Mouse (Mus musculus) neural tube, embryonic 13.5 days (tissue): ENCODE results near the gene Gfod2. TPM values are rescaled to one million over a fixed set of nuclear protein-coding genes. Genes with fewer than 3 reads are reported as not detected.

ENCODE experiments used
- ATAC-seq: fragments of 200-750 bp; cut with Nextera tagmentation; 2 replicates; pipeline ENCODE4 v1.8.0; 2017; ENCODE audit warnings: low read depth, mild to moderate bottlenecking, moderate TSS enrichment, moderate library complexity
- H3K27ac ChIP-seq: fragments of 300-500 bp; sonication (generic); replicated peaks from 2 replicates; pipeline ENCODE4 v1.5.1; 2015; ENCODE audit warnings: moderate library complexity, mild to moderate bottlenecking, inconsistent platforms
- H3K27me3 ChIP-seq: fragments of 300-500 bp; sonication (generic); 2 replicates; pipeline ENCODE4 v1.6.1; 2015; ENCODE audit warnings: mild to moderate bottlenecking, inconsistent platforms
- H3K36me3 ChIP-seq: fragments of 300-500 bp; sonication (generic); 2 replicates; pipeline ENCODE4 v1.6.1; 2015; ENCODE audit warnings: mild to moderate bottlenecking, inconsistent platforms
- H3K4me1 ChIP-seq: fragments of 300-500 bp; sonication (generic); replicated peaks from 2 replicates; pipeline ENCODE4 v1.6.1; 2015; ENCODE audit warnings: inconsistent platforms
- H3K4me2 ChIP-seq: fragments of 300-500 bp; sonication (generic); 2 replicates; pipeline ENCODE4 v1.6.1; 2015; ENCODE audit warnings: inconsistent platforms, mild to moderate bottlenecking, moderate library complexity
- H3K4me3 ChIP-seq: fragments of 300-500 bp; sonication (generic); 2 replicates; pipeline ENCODE4 v1.5.1; 2015; ENCODE audit warnings: mild to moderate bottlenecking, inconsistent platforms
- H3K9ac ChIP-seq: fragments of 300-500 bp; sonication (generic); 2 replicates; pipeline ENCODE4 v1.6.1; 2015; ENCODE audit warnings: moderate library complexity, mild to moderate bottlenecking, inconsistent platforms
- H3K9me3 ChIP-seq: fragments of 300-500 bp; sonication (generic); 2 replicates; pipeline ENCODE4 v1.6.1; 2016; ENCODE audit warnings: inconsistent platforms
- WGBS: fragments of 180-500 bp; shearing (Covaris S2); methylation state at CpG from one replicate; pipeline ENCODE4 v1.1.7; 2015; 5-methylcytosine and 5-hydroxymethylcytosine counted together
- polyA plus RNA-seq: library from polyadenylated mRNA; unstranded; fragments of >200 nt; fragmentation: Nextera tagmentation; extraction: Ambion mirVana; gene quantifications from 2 replicates; pipeline ENCODE4 v1.2.1, GENCODE M21; 2015

The Gfod2 gene
- polyA plus RNA-seq, 1 experiment from 2014 or later, result 72.4 TPM

DNA sequence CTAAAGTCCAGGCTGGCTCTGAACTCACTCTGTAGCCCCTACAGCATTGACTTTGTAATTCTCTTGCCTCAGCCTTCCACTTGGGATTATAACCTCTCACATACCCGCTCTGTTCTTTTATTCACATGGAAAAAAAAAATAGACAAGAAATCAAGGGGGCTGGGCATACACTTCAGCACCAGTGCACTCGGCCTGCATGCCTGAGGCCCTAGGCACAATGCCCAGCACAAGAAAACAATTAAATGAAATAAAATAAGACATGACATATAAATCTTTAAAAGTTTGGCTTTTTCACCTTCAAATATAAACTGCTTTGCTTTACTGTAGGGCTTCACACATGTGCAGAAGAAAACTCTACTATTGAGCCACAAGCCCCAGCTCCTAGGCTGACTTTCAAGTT, 4.5 kb downstream of the Gfod2 start:
- peaks cover 73% of the 10 kb centered on the region for H3K4me1 ChIP-seq
- WGBS, result 64% methylated on average over 2 of the region's 2 CpGs

GRCm38 (mm10) chr8:105750606-105751005, 7.9 kb downstream of the Gfod2 start:
- H3K27me3 ChIP-seq, result no peaks in the 10 kb centered on the region
- no peak overlapping the region for H3K4me3 ChIP-seq
- peak; percentile 52; the same call in 1 of the 2 replicates for ATAC-seq
- no peaks in the 10 kb centered on the region for H3K9me3 ChIP-seq
- H3K9ac ChIP-seq, result no peak overlapping the region
- H3K4me2 ChIP-seq, result peak overlapping the region; percentile 38
- H3K4me1 ChIP-seq, result peaks cover 65% of the 10 kb centered on the region
- 10% methylated on average over 11 of the region's 11 CpGs for WGBS
- H3K27ac ChIP-seq, result peak overlapping the region; percentile 46; the same call in 1 of the 2 replicates
- H3K36me3 ChIP-seq, result peaks cover 6% of the 10 kb centered on the region; the same call in 1 of the 2 replicates

More for the DNA sequence above, 4.5 kb downstream of the Gfod2 start:
- H3K27me3 ChIP-seq, result no peaks in the 10 kb centered on the region
- H3K9ac ChIP-seq, result no peak overlapping the region
- ATAC-seq, result no peak
- H3K4me2 ChIP-seq, result no peak overlapping the region
- H3K27ac ChIP-seq, result no peak overlapping the region
- no peaks in the 10 kb centered on the region for H3K36me3 ChIP-seq
- H3K4me3 ChIP-seq, result no peak overlapping the region
- no peaks in the 10 kb centered on the region for H3K9me3 ChIP-seq

DNA sequence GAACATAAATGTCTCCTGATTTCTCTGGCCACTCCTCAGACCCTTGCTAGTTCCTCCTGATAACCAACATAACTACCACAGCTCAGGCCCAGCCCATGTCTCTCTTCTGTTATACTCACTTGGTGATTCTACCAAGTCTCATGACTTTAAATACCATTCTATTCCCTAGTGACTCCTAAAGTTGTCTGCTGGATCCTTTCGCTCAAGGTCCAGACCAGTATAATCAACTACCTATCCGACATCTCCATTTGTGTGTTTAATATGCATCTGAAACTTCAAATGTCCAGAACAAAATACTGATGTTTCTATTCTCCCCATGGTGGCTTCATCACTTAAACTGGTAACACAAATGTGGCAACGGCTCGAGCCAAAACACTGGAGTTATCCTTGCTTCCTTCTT, 15.2 kb downstream of the Gfod2 start:
- ATAC-seq, result no peak
- no peak overlapping the region for H3K4me3 ChIP-seq
- H3K27me3 ChIP-seq, result no peaks in the 10 kb centered on the region
- H3K4me2 ChIP-seq, result no peak overlapping the region
- H3K36me3 ChIP-seq, result peaks cover 6% of the 10 kb centered on the region; the same call in 1 of the 2 replicates
- H3K9ac ChIP-seq, result no peak overlapping the region
- peaks cover 18% of the 10 kb centered on the region for H3K4me1 ChIP-seq
- no peak overlapping the region for H3K27ac ChIP-seq
- 80% methylated on average over 4 of the region's 4 CpGs for WGBS
- H3K9me3 ChIP-seq, result no peaks in the 10 kb centered on the region

GRCm38 (mm10) chr8:105739216-105739615, 19.2 kb downstream of the Gfod2 start:
- ATAC-seq, result no peak
- no peaks in the 10 kb centered on the region for H3K9me3 ChIP-seq
- H3K4me2 ChIP-seq, result no peak overlapping the region
- no peaks in the 10 kb centered on the region for H3K27me3 ChIP-seq
- no peak overlapping the region for H3K9ac ChIP-seq
- no peaks in the 10 kb centered on the region for H3K36me3 ChIP-seq
- WGBS, result 95% methylated on average over 5 of the region's 5 CpGs
- H3K4me3 ChIP-seq, result no peak overlapping the region
- H3K4me1 ChIP-seq, result peaks cover 8% of the 10 kb centered on the region
- H3K27ac ChIP-seq, result no peak overlapping the region

GRCm38 (mm10) chr8:105732186-105732585, 26.3 kb downstream of the Gfod2 start:
- no peak for ATAC-seq
- H3K27me3 ChIP-seq, result no peaks in the 10 kb centered on the region
- no peak overlapping the region for H3K4me3 ChIP-seq
- H3K9me3 ChIP-seq, result no peaks in the 10 kb centered on the region
- no peak overlapping the region for H3K4me2 ChIP-seq
- H3K9ac ChIP-seq, result no peak overlapping the region
- H3K4me1 ChIP-seq, result no peaks in the 10 kb centered on the region
- H3K36me3 ChIP-seq, result peaks cover 25% of the 10 kb centered on the region
- H3K27ac ChIP-seq, result no peak overlapping the region
- WGBS, result 93% methylated on average over 5 of the region's 5 CpGs

DNA sequence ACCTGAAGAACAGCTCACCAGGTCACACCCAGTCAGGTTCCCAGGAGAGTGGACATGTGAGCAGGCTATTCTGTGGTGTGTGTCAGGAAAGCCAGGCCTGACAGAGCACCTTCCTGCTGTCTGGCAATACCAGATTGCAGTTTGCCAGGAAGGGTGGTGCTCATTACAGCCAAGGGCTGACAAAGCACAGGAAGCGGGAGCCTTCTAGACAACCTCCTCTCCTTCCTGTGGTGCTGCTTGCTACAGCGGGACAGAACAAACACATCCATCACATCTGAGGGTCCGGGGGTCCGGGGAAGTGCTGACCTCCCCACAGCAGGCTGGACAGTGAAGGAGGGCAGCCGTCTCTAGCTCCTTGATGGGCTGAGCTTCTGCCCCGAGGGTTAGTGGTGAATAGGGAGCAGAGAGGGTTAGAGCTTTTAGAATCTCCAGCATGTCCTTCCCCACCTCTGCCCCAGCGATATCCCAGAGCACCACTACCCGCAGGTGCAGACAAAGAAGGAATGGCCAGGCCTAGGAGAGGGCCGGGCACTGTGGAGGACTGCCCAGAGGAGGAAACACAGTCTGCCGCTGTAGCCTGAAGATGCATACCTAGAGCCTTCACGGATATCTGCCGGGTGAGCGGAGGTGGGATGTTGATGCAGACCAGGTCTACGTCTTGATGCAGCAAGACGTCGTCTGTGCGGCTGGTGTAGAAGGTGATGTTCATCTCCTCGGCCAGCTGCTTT, 30.9 kb downstream of the Gfod2 start:
- Histone ChIP-seq H3K36me3 (peaks cover 57% of the 10 kb centered on the region), H3K4me2 (no peak overlapping the region), H3K4me3 (no peak overlapping the region), H3K4me1 (no peaks in the 10 kb centered on the region), H3K9me3 (no peaks in the 10 kb centered on the region), H3K27ac (peak overlapping the region; percentile 59), H3K9ac (no peak overlapping the region), H3K27me3 (no peaks in the 10 kb centered on the region)
- no peak for ATAC-seq
- 87% methylated on average over 18 of the region's 18 CpGs for whole genome bisulfite sequencing

GRCm38 (mm10) chr8:105725726-105726125, 32.7 kb downstream of the Gfod2 start:
- WGBS, result 80% methylated on average over 5 of the region's 5 CpGs
- Histone ChIP-seq H3K4me3 (no peak overlapping the region), H3K9me3 (no peaks in the 10 kb centered on the region), H3K9ac (no peak overlapping the region), H3K4me2 (no peak overlapping the region), H3K4me1 (no peaks in the 10 kb centered on the region), H3K27ac (no peak overlapping the region), H3K27me3 (no peaks in the 10 kb centered on the region), H3K36me3 (peaks cover 56% of the 10 kb centered on the region)
- no peak for ATAC-seq

GRCm38 (mm10) chr8:105722861-105723260, 35.6 kb downstream of the Gfod2 start:
- H3K27ac ChIP-seq, result no peak overlapping the region
- H3K4me1 ChIP-seq, result no peaks in the 10 kb centered on the region
- ATAC-seq, result no peak
- no peak overlapping the region for H3K4me2 ChIP-seq
- H3K9me3 ChIP-seq, result no peaks in the 10 kb centered on the region
- H3K27me3 ChIP-seq, result no peaks in the 10 kb centered on the region
- no peak overlapping the region for H3K4me3 ChIP-seq
- 92% methylated on average over 9 of the region's 9 CpGs for WGBS
- H3K36me3 ChIP-seq, result peaks cover 55% of the 10 kb centered on the region
- H3K9ac ChIP-seq, result no peak overlapping the region

DNA sequence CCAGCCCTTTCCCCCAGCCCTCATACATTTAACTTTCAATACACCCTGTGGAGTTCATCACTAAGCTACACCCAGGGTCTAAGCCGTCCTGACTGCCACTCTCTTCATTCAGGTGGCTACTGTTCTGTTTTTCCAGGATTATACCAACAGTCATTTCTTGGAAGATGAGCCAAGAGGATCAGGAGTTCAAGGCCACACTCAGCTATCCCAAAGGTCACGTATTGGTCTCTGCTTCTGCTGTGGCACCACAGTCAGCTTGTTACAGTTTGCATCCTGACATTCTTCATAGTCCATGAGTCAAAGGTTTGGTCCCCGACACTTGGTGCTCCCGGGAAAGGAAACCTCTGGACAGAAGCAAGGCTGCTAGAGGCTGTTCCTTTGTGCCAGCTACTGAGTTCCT, 38.8 kb downstream of the Gfod2 start:
- H3K9ac ChIP-seq, result no peak overlapping the region
- H3K9me3 ChIP-seq, result no peaks in the 10 kb centered on the region
- H3K27ac ChIP-seq, result no peak overlapping the region
- no peak overlapping the region for H3K4me3 ChIP-seq
- H3K4me1 ChIP-seq, result no peaks in the 10 kb centered on the region
- no peaks in the 10 kb centered on the region for H3K27me3 ChIP-seq
- 86% methylated on average over 4 of the region's 4 CpGs for WGBS
- ATAC-seq, result no peak
- peaks cover 55% of the 10 kb centered on the region for H3K36me3 ChIP-seq
- no peak overlapping the region for H3K4me2 ChIP-seq

GRCm38 (mm10) chr8:105716302-105716945, 42.0 kb downstream of the Gfod2 start:
- ATAC-seq, result no peak
- Histone ChIP-seq H3K36me3 (peaks cover 38% of the 10 kb centered on the region), H3K9me3 (no peaks in the 10 kb centered on the region), H3K4me3 (no peak overlapping the region), H3K9ac (no peak overlapping the region), H3K27ac (no peak overlapping the region), H3K4me2 (no peak overlapping the region), H3K4me1 (no peaks in the 10 kb centered on the region), H3K27me3 (no peaks in the 10 kb centered on the region)
- 93% methylated on average over 15 of the region's 15 CpGs for WGBS

DNA sequence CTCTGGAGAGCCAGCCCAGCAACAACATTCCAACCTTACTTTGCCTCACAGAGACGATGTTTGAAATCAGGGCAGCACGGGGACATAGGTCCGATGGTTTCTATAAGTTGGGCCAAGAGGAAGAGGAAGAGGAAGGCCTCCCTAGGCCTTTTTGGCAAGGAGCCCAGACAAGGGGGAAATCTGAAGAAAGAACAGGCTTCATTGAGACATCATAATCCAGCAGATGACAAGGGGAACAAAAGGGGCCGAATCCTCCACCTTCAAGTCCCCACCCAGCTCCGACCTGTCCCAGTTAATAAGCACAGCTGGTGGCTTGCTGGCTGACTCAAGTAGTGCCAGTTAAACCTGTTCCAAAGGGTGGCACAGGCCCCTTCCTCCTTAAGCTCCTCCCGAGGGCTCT, 43.4 kb downstream of the Gfod2 start:
- H3K4me3 ChIP-seq, result no peak overlapping the region
- H3K27me3 ChIP-seq, result no peaks in the 10 kb centered on the region
- H3K4me2 ChIP-seq, result no peak overlapping the region
- 80% methylated on average over 6 of the region's 6 CpGs for WGBS
- no peak for ATAC-seq
- H3K36me3 ChIP-seq, result peaks cover 30% of the 10 kb centered on the region
- H3K27ac ChIP-seq, result no peak overlapping the region
- H3K9ac ChIP-seq, result no peak overlapping the region
- H3K9me3 ChIP-seq, result no peaks in the 10 kb centered on the region
- no peaks in the 10 kb centered on the region for H3K4me1 ChIP-seq

GRCm38 (mm10) chr8:105714139-105714538, 44.3 kb downstream of the Gfod2 start:
- Histone ChIP-seq H3K9me3 (no peaks in the 10 kb centered on the region), H3K36me3 (peaks cover 26% of the 10 kb centered on the region), H3K27me3 (no peaks in the 10 kb centered on the region), H3K27ac (no peak overlapping the region), H3K4me1 (no peaks in the 10 kb centered on the region), H3K4me2 (no peak overlapping the region), H3K9ac (no peak overlapping the region), H3K4me3 (no peak overlapping the region)
- ATAC-seq, result no peak
- WGBS, result 9% methylated on average over 3 of the region's 3 CpGs
